Mouse (Mus musculus): ENCODE results near the gene Rnf220.
A peak's percentile ranks its signal among the peaks of the same experiment; 100 is the strongest.

The Rnf220 gene

GRCm38 (mm10) chr4:117291696-117292095, 205.2 kb downstream of the Rnf220 start:
- DNase-seq: no peak

GRCm38 (mm10) chr4:117288927-117289801, 207.7 kb downstream of the Rnf220 start:
- DNase-seq: peak; percentile 74

GRCm38 (mm10) chr4:117288277-117288926, 208.4 kb downstream of the Rnf220 start:
- DNase-seq: no peak

- no peak for DNase-seq
Observed at GRCm38 (mm10) chr4:117284363-117284762, 212.5 kb downstream of the Rnf220 start.

- no peak for DNase-seq
Observed at GRCm38 (mm10) chr4:117283271-117284191, 213.3 kb downstream of the Rnf220 start.

GRCm38 (mm10) chr4:117281090-117281845, 215.6 kb downstream of the Rnf220 start:
- no peak for DNase-seq

- DNase-seq: no peak
Observed at GRCm38 (mm10) chr4:117280397-117280930, 216.4 kb downstream of the Rnf220 start.

- DNase-seq: no peak
Observed at GRCm38 (mm10) chr4:117279253-117279642, 217.6 kb downstream of the Rnf220 start.

GRCm38 (mm10) chr4:117278381-117279252, 218.2 kb downstream of the Rnf220 start:
- no peak for DNase-seq

GRCm38 (mm10) chr4:117277687-117278086, 219.2 kb downstream of the Rnf220 start:
- no peak for DNase-seq

GRCm38 (mm10) chr4:117277021-117277420, 219.8 kb downstream of the Rnf220 start:
- peak; percentile 25 for DNase-seq

- DNase-seq: no peak
Observed at GRCm38 (mm10) chr4:117276281-117276711, 220.6 kb downstream of the Rnf220 start.

GRCm38 (mm10) chr4:117274720-117275119, 222.1 kb downstream of the Rnf220 start:
- DNase-seq: peak; percentile 36

GRCm38 (mm10) chr4:117272459-117272858, 224.4 kb downstream of the Rnf220 start:
- no peak for DNase-seq

- peak; percentile 82 for DNase-seq
Observed at GRCm38 (mm10) chr4:117270278-117270677, 226.6 kb downstream of the Rnf220 start.

- no peak for DNase-seq
Observed at GRCm38 (mm10) chr4:117267831-117268437, 228.9 kb downstream of the Rnf220 start.

GRCm38 (mm10) chr4:117267284-117267683, 229.6 kb downstream of the Rnf220 start:
- DNase-seq: peak; percentile 81

- no peak for DNase-seq
Observed at GRCm38 (mm10) chr4:117262987-117263386, 233.9 kb downstream of the Rnf220 start.

GRCm38 (mm10) chr4:117262101-117262913, 234.5 kb downstream of the Rnf220 start:
- DNase-seq: no peak

Measured in lung, postnatal 14 days (tissue).